ENCODE assay signal across 8 mouse cellular contexts in the genomic region with DNA sequence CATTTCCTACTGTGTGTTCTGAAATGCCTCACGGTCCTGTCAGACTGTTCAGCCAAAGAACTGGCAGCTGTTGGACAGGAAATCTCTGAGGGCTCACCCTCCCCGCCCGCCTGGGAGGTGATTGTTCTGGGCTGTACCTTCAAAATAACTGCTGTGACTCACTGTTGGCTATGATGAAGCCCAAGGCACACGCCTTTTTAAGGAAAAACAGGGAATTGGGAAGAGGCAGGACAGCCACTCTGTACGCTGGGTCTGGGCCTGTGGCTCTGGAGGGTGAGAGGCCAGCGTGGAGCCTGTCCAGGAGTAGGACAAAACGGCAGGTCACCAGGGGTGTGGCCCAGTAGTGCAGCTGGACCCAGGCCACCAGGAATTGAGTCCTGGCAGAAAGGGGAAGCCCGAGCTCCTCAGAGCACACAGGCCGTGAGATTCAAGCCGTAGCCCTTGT. TPM values are rescaled to one million over a fixed set of nuclear protein-coding genes. Genes with fewer than 3 reads are reported as not detected.
A peak's percentile ranks its signal among the peaks of the same experiment; 100 is the strongest.
DNase-seq lines count a peak whose midpoint lies in the region; ATAC-seq and TF ChIP-seq lines count a peak whose summit lies in the region.

No protein-coding gene starts in this region.

- no peak for ATAC-seq in embryonic facial prominence, embryonic 15.5 days (ENCODE audit: insufficient number of reproducible peaks, low FRiP score, low TSS enrichment, low read depth)
- peak; percentile 69 for ATAC-seq in heart, postnatal 0 days (ENCODE audit: insufficient read depth, low read depth)
- ATAC-seq in lung, embryonic 15.5 days (ENCODE audit: borderline replicate concordance, extremely low read depth, low FRiP score, low TSS enrichment): 0 out of 2 replicates have a peak, but pooled peaks have one; percentile 3

- no peak overlapping the region for H3K9ac ChIP-seq in liver, adult 2 months (ENCODE audit: low read depth, low read length)
- no peak overlapping the region for H3K9ac ChIP-seq in embryonic facial prominence, embryonic 15.5 days
- 0 out of 2 replicates have a peak overlapping the region, but pooled peaks have one; percentile 13 for H3K9ac ChIP-seq in heart, postnatal 0 days (replicated peaks; ENCODE audit: low read depth, low read length)
- H3K9ac ChIP-seq in lung, embryonic 15.5 days: no peak overlapping the region

- peaks cover 8% of the 10 kb centered on the region for H3K4me1 ChIP-seq in liver, adult 2 months (ENCODE audit: control insufficient read depth, insufficient read depth, low read length)
- peaks cover 31% of the 10 kb centered on the region for H3K4me1 ChIP-seq in embryonic facial prominence, embryonic 15.5 days
- H3K4me1 ChIP-seq in heart, postnatal 0 days (ENCODE audit: control insufficient read depth, insufficient read depth): peaks cover 22% of the 10 kb centered on the region
- peaks cover 7% of the 10 kb centered on the region for H3K4me1 ChIP-seq in lung, embryonic 15.5 days

- WGBS in liver, adult 2 months: 25% methylated on average over 10 of the region's 10 CpGs
- WGBS in embryonic facial prominence, embryonic 15.5 days: 77% methylated on average over 10 of the region's 10 CpGs
- WGBS in heart, postnatal 0 days: 38% methylated on average over 10 of the region's 10 CpGs
- 61% methylated on average over 10 of the region's 10 CpGs for WGBS in lung, embryonic 15.5 days

- peak; percentile 78 for DNase-seq in liver, adult 2 months (ENCODE audit: extremely low read depth, low read depth, low spot score)
- DNase-seq in liver: no peak
- peak; percentile 81 for DNase-seq in heart, postnatal 0 days (ENCODE audit: low spot score)
- DNase-seq in cerebellum, adult 9-11 months: no peak
- DNase-seq in cerebellum, adult 8-10 months: no peak
- no peak for DNase-seq in left cerebral cortex, postnatal 4 days

- intact Hi-C loops in left cerebral cortex, postnatal 4 days (cut with DNase I): loop anchor here (5.0 kb wide), 1 partner anchor 45 kb away; no protein-coding TSS in a partner anchor

- H3K79me2 ChIP-seq in liver, adult 2 months (ENCODE audit: control insufficient read depth, insufficient read depth, low read length): peaks cover 2% of the 10 kb centered on the region; the same call in 1 of the 2 replicates

- no peak for TF ChIP-seq POLR2A in liver, adult 2 months (IDR thresholded peaks at IDR 0.05; ENCODE audit: extremely low read depth, insufficient read depth, low read length)

- TF ChIP-seq CTCF in liver, adult 2 months (IDR thresholded peaks at IDR 0.05; ENCODE audit: low read depth, low read length): 0 out of 2 replicates have a peak, but pooled peaks have one; percentile 1
- TF ChIP-seq CTCF in heart, postnatal 0 days (IDR thresholded peaks at IDR 0.05; ENCODE audit: low read depth): no peak

- TF ChIP-seq EP300 in heart, postnatal 0 days (IDR thresholded peaks at IDR 0.05; ENCODE audit: low read depth): no peak

- no peaks in the 10 kb centered on the region for H3K27me3 ChIP-seq in liver, adult 2 months (ENCODE audit: control insufficient read depth, insufficient read depth, low read length)
- no peaks in the 10 kb centered on the region for H3K27me3 ChIP-seq in embryonic facial prominence, embryonic 15.5 days
- H3K27me3 ChIP-seq in heart, postnatal 0 days (ENCODE audit: control insufficient read depth, insufficient read depth, low read length): no peaks in the 10 kb centered on the region
- H3K27me3 ChIP-seq in lung, embryonic 15.5 days: no peaks in the 10 kb centered on the region

- H3K9me3 ChIP-seq in embryonic facial prominence, embryonic 15.5 days (replicated peaks): no peaks in the 10 kb centered on the region
- H3K9me3 ChIP-seq in heart, postnatal 0 days (replicated peaks; ENCODE audit: control insufficient read depth, low read length): no peaks in the 10 kb centered on the region
- H3K9me3 ChIP-seq in lung, embryonic 15.5 days: no peaks in the 10 kb centered on the region

- H3K36me3 ChIP-seq in liver, adult 2 months (ENCODE audit: control insufficient read depth, insufficient read depth, low read length): no peaks in the 10 kb centered on the region
- 0 out of 2 replicates have a peak, but pooled peaks cover 8% of the 10 kb centered on the region for H3K36me3 ChIP-seq in embryonic facial prominence, embryonic 15.5 days
- peaks cover 8% of the 10 kb centered on the region; the same call in 1 of the 2 replicates for H3K36me3 ChIP-seq in heart, postnatal 0 days (replicated peaks; ENCODE audit: control insufficient read depth, insufficient read depth, low read length)
- no peaks in the 10 kb centered on the region for H3K36me3 ChIP-seq in lung, embryonic 15.5 days

- H3K4me3 ChIP-seq in liver, adult 2 months (ENCODE audit: insufficient read depth, low read depth, low read length): no peak overlapping the region
- H3K4me3 ChIP-seq in embryonic facial prominence, embryonic 15.5 days (replicated peaks): no peak overlapping the region
- H3K4me3 ChIP-seq in heart, postnatal 0 days (ENCODE audit: low read depth, low read length): no peak overlapping the region
- H3K4me3 ChIP-seq in lung, embryonic 15.5 days: no peak overlapping the region

- H3K27ac ChIP-seq in liver, adult 2 months (replicated peaks; ENCODE audit: insufficient read depth, low read depth, low read length): peak overlapping the region; percentile 33; the same call in 1 of the 2 replicates
- H3K27ac ChIP-seq in embryonic facial prominence, embryonic 15.5 days (replicated peaks): peak overlapping the region; percentile 44
- peak overlapping the region; percentile 90 for H3K27ac ChIP-seq in heart, postnatal 0 days (ENCODE audit: low read depth)
- H3K27ac ChIP-seq in lung, embryonic 15.5 days: peak overlapping the region; percentile 69

- H3K4me2 ChIP-seq in embryonic facial prominence, embryonic 15.5 days (replicated peaks): no peak overlapping the region
- no peak overlapping the region; the same call in 1 of the 2 replicates for H3K4me2 ChIP-seq in heart, postnatal 0 days (ENCODE audit: low read depth, low read length)
- H3K4me2 ChIP-seq in lung, embryonic 15.5 days: no peak overlapping the region

RNA-seq across cellular contexts. Expression of gene Hip1r, which starts 18.8 kb away (rescaled TPM):
- 9.1 and 9.7 TPM in 2 replicates for total RNA-seq in liver, adult 2 months (2014; rRNA removed)
- 9.2 and 11.5 TPM in 2 replicates for polyA plus RNA-seq in liver, adult 2 months (2012; rRNA removed)
- 14.2 and 16.1 TPM in 2 replicates for polyA plus RNA-seq in embryonic facial prominence, embryonic 15.5 days (2015; fragmentation: Nextera tagmentation; extraction: Ambion mirVana)
- 16.3 and 29.2 TPM in 2 replicates for total RNA-seq in heart, postnatal 0 days (2014; rRNA removed; ENCODE audit: low replicate concordance)
- 9.3 and 11.9 TPM in 2 replicates for polyA plus RNA-seq in heart, postnatal 0 days (2015; fragmentation: Nextera tagmentation; extraction: Ambion mirVana)
- polyA plus RNA-seq in lung, embryonic 15.5 days (2015; fragmentation: Nextera tagmentation; extraction: Ambion mirVana): 11.8 and 13.3 TPM in 2 replicates
- total RNA-seq in left cerebral cortex, postnatal 4 days (2021): 10 to 100 TPM; 83.2 to 84.8 TPM

RNA-seq across cellular contexts. Expression of gene Vps37b, which starts 39.9 kb away (rescaled TPM):
- 4.4 and 6.2 TPM in 2 replicates for total RNA-seq in liver, adult 2 months (2014; rRNA removed)
- 27.3 and 31.4 TPM in 2 replicates for polyA plus RNA-seq in liver, adult 2 months (2012; rRNA removed)
- 37.7 and 39.1 TPM in 2 replicates for polyA plus RNA-seq in embryonic facial prominence, embryonic 15.5 days (2015; fragmentation: Nextera tagmentation; extraction: Ambion mirVana)
- 51.4 and 59.6 TPM in 2 replicates for total RNA-seq in heart, postnatal 0 days (2014; rRNA removed; ENCODE audit: low replicate concordance)
- polyA plus RNA-seq in heart, postnatal 0 days (2015; fragmentation: Nextera tagmentation; extraction: Ambion mirVana): 44.5 and 55.7 TPM in 2 replicates
- 38.1 and 41.3 TPM in 2 replicates for polyA plus RNA-seq in lung, embryonic 15.5 days (2015; fragmentation: Nextera tagmentation; extraction: Ambion mirVana)
- total RNA-seq in left cerebral cortex, postnatal 4 days (2021): 10 to 100 TPM; 46.2 to 49.9 TPM

Comparison
In these comparisons a context has a peak if more than half of its experiments do, and no peak if none do; other contexts are left out.
1. DNase-seq: peak in liver, adult 2 months (single experiment) and heart, postnatal 0 days (single experiment); none in liver (single experiment), cerebellum, adult 9-11 months (single experiment), cerebellum, adult 8-10 months (single experiment) and left cerebral cortex, postnatal 4 days (single experiment).
2. H3K27ac ChIP-seq: peak in every context shown above with its lines; median percentile 90 in heart, postnatal 0 days; 69 in lung, embryonic 15.5 days; 44 in embryonic facial prominence, embryonic 15.5 days; 33 in liver, adult 2 months.